ENCODE assay signal across 20 mouse cellular contexts in the genomic region with DNA sequence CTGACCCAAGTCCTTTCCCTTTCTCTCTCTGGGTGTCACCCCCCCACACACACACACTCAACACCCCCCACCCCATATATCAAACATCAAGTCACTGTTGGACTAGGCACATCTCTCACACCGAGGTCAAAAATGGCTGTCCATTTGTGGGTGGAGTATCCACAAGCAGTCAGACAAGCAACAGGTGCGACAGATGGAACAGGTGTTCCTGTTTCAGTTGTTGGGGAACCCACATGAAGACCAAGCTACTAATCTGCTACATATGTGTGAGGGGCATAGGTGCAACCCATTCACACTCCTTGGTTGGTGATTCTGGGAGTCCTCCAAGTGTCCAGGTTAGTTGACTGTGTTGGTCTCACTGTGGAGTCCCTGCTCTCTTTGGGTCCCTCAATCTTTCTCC. TPM values are rescaled to one million over a fixed set of nuclear protein-coding genes. Genes with fewer than 3 reads are reported as not detected.
A peak's percentile ranks its signal among the peaks of the same experiment; 100 is the strongest.
DNase-seq lines count a peak whose midpoint lies in the region; ATAC-seq and TF ChIP-seq lines count a peak whose summit lies in the region.
"Had no signal": no experiment of that assay in that cellular context is flagged by ENCODE, and none has a peak within 500 bp of the region (broad histone marks: within the 10 kb centered on the region; RNA-seq: fewer than 3 reads in every experiment).

No protein-coding gene starts in this region.

- peak; percentile 37; the same call in 1 of the 2 replicates for ATAC-seq in midbrain, embryonic 14.5 days (ENCODE audit: low FRiP score, low TSS enrichment)
- ATAC-seq in midbrain, embryonic 15.5 days (replicated peaks): no peak
- ATAC-seq: activated CD4-positive, CD25-positive, alpha-beta regulatory T cell, adult 4 months; CD4-positive, CD25-positive, alpha-beta regulatory T cell, adult 4 months; Patski had no signal

- H3K27ac ChIP-seq in midbrain, embryonic 14.5 days (replicated peaks; ENCODE audit: low read depth, low read length): no peak overlapping the region
- no peak overlapping the region for H3K27ac ChIP-seq in midbrain, embryonic 15.5 days

- no peaks in the 10 kb centered on the region for H3K36me3 ChIP-seq in midbrain, embryonic 14.5 days (ENCODE audit: control insufficient read depth, insufficient read depth, low read length)
- H3K36me3 ChIP-seq in midbrain, embryonic 15.5 days (replicated peaks): no peaks in the 10 kb centered on the region
- H3K36me3 ChIP-seq in myocyte (ENCODE audit: control insufficient read depth, insufficient read depth): no peaks in the 10 kb centered on the region
- H3K36me3 ChIP-seq: G1E had no signal

- H3ac ChIP-seq in myocyte (ENCODE audit: control insufficient read depth, insufficient read length): no peak overlapping the region

- H3K9ac ChIP-seq in midbrain, embryonic 14.5 days (replicated peaks; ENCODE audit: low read length): no peak overlapping the region
- H3K9ac ChIP-seq in midbrain, embryonic 15.5 days: no peak overlapping the region

- TF ChIP-seq POLR2A in myocyte (IDR thresholded peaks at IDR 0.05; ENCODE audit: insufficient read length, low read depth): no peak

- no peaks in the 10 kb centered on the region for H3K4me1 ChIP-seq in midbrain, embryonic 14.5 days (ENCODE audit: control insufficient read depth, insufficient read depth, low read length)
- no peaks in the 10 kb centered on the region for H3K4me1 ChIP-seq in midbrain, embryonic 15.5 days

- H3K9me3 ChIP-seq in midbrain, embryonic 14.5 days (ENCODE audit: control insufficient read depth, low read length): no peaks in the 10 kb centered on the region
- H3K9me3 ChIP-seq in midbrain, embryonic 15.5 days: no peaks in the 10 kb centered on the region

- H3K4me2 ChIP-seq in midbrain, embryonic 14.5 days (ENCODE audit: low read length): no peak overlapping the region
- H3K4me2 ChIP-seq in midbrain, embryonic 15.5 days: no peak overlapping the region
- H3K4me2 ChIP-seq in myocyte (ENCODE audit: low read depth): no peak overlapping the region

- no peaks in the 10 kb centered on the region for H3K79me2 ChIP-seq in myocyte (ENCODE audit: control insufficient read depth, insufficient read depth)

- 90% methylated on average over 2 of the region's 2 CpGs for WGBS in midbrain, embryonic 14.5 days
- 91% methylated on average over 2 of the region's 2 CpGs for WGBS in midbrain, embryonic 15.5 days

- no peak overlapping the region for H3K4me3 ChIP-seq in midbrain, embryonic 14.5 days (replicated peaks; ENCODE audit: low read depth, low read length)
- H3K4me3 ChIP-seq in midbrain, embryonic 15.5 days: no peak overlapping the region
- no peak overlapping the region for H3K4me3 ChIP-seq in myocyte

- no peak for DNase-seq in midbrain, embryonic 14.5 days
- no peak for DNase-seq in spleen, postnatal 4 days (ENCODE audit: low spot score in 2 of 2)
- DNase-seq: adrenal gland, adult 2 months; adrenal gland, adult 8-10 months; adrenal gland, postnatal 10 days; adrenal gland, postnatal 14 days; adrenal gland, postnatal 25 days; adrenal gland, postnatal 36 days; B cell, adult 2 months; cerebellum, adult 11 months; cerebellum, adult 11-12 months; cerebellum, adult 18-20 months had no signal

- H3K27me3 ChIP-seq in midbrain, embryonic 14.5 days (ENCODE audit: control insufficient read depth, insufficient read depth, low read length): no peaks in the 10 kb centered on the region
- no peaks in the 10 kb centered on the region for H3K27me3 ChIP-seq in midbrain, embryonic 15.5 days (replicated peaks)
- no peaks in the 10 kb centered on the region for H3K27me3 ChIP-seq in myocyte (ENCODE audit: control insufficient read depth, insufficient read depth, insufficient read length)
- H3K27me3 ChIP-seq: CH12.LX, Patski had no signal

TF ChIP-seq in myocyte, 11 proteins besides CTCF, POLR2A, EP300 and RAD21:
- no peak for TF ChIP-seq REST (IDR thresholded peaks at IDR 0.05; ENCODE audit: insufficient read depth, insufficient read length)
- peak in 2 of 3 experiments; percentile 68 to 73 for TF ChIP-seq MYOD1 (IDR thresholded peaks at IDR 0.05; ENCODE audit: control insufficient read depth in 1 of 3, insufficient read length in 2 of 3, low read depth in 2 of 3)
- peak in 1 of 3 experiments; percentile 52 for TF ChIP-seq MYOG (IDR thresholded peaks at IDR 0.05; ENCODE audit: control insufficient read depth in 1 of 3, insufficient read depth in 1 of 3, insufficient read length in 2 of 3, low read depth in 2 of 3)
- TF ChIP-seq SRF (IDR thresholded peaks at IDR 0.05; ENCODE audit: control insufficient read depth, insufficient read length, low read depth): no peak
- peak; percentile 31 for TF ChIP-seq TCF12 (IDR thresholded peaks at IDR 0.05; ENCODE audit: insufficient read depth, poor library complexity, severe bottlenecking)
- TF ChIP-seq USF1 (IDR thresholded peaks at IDR 0.05; ENCODE audit: low read depth): no peak
- TF ChIP-seq MAX (IDR thresholded peaks at IDR 0.05; ENCODE audit: low read depth): no peak
- TF ChIP-seq TCF3 (IDR thresholded peaks at IDR 0.05; ENCODE audit: insufficient read length, low read depth): no peak
- no peak for TF ChIP-seq POLR2AphosphoS2 (IDR thresholded peaks at IDR 0.05; ENCODE audit: insufficient read length, low read depth)
- no peak for TF ChIP-seq CEBPB (IDR thresholded peaks at IDR 0.05; ENCODE audit: insufficient read depth, poor library complexity, severe bottlenecking)
- TF ChIP-seq E2F4 (IDR thresholded peaks at IDR 0.05; ENCODE audit: insufficient read depth): no peak

RNA-seq across cellular contexts. Expression of gene Trdn, which starts 58.1 kb away (rescaled TPM):
- polyA plus RNA-seq in midbrain, embryonic 14.5 days (2014; fragmentation: Nextera tagmentation; extraction: Ambion mirVana): 0.34 TPM in 1 of 2 replicates, not detected in the other
- 0.17 TPM in 1 of 2 replicates, not detected in the other for polyA plus RNA-seq in midbrain, embryonic 15.5 days (2015; fragmentation: Nextera tagmentation; extraction: Ambion mirVana)
- 10.8 TPM for polyA plus RNA-seq in myocyte (2012; fragmentation: generic; extraction: Trizol)
- polyA plus RNA-seq: adrenal gland, adult 2 months; brain, embryonic 14.5 days; CD4-positive, CD25-positive, alpha-beta regulatory T cell, adult 4 months; G1E; Patski had no signal
